Mouse (Mus musculus) left cerebral cortex, adult 18-20 months (tissue): ENCODE measurements around the gene Cdc34. TPM values are rescaled to one million over a fixed set of nuclear protein-coding genes. Genes with fewer than 3 reads are reported as not detected.

ENCODE experiments used
- total RNA-seq, 2 experiments: library from RNA; stranded (reverse); gene quantifications; 2 replicates each; pipeline ENCODE4 v1.2.3; 2021

The Cdc34 gene
- total RNA-seq, 2 experiments from 2014 or later: 75.4 to 77.5 TPM

Other genes starting within 250 kb of the Cdc34 start
- not detected for gene Vmn2r83, start 213.5 kb upstream of the Cdc34 start, total RNA-seq
- 1 to 10 TPM; 3.5 to 4.3 TPM for gene Plpp2, start 148.4 kb upstream of the Cdc34 start, total RNA-seq
- gene Mier2, start 127.0 kb upstream of the Cdc34 start, total RNA-seq: 10 to 100 TPM; 51.4 to 51.9 TPM
- 1 to 10 TPM in 1 of 2 experiments, under 1 TPM in 1; 0.37 to 1.7 TPM for gene Theg, start 94.9 kb upstream of the Cdc34 start, total RNA-seq
- 10 to 100 TPM; 16.7 to 18.6 TPM for gene C2cd4c, start 68.2 kb upstream of the Cdc34 start, total RNA-seq
- gene Shc2, start 44.3 kb upstream of the Cdc34 start, total RNA-seq: 10 to 100 TPM; 44.3 to 50.1 TPM
- gene Odf3l2, start 36.5 kb upstream of the Cdc34 start, total RNA-seq: under 1 TPM in 1 of 2 experiments, not detected in 1; 0.82 TPM
- gene Madcam1, start 17.6 kb upstream of the Cdc34 start, total RNA-seq: not detected
- gene Tpgs1, start 12.8 kb upstream of the Cdc34 start, total RNA-seq: 10 to 100 TPM; 69.8 to 77.1 TPM
- gene Gzmm, start 6.8 kb downstream of the Cdc34 start, total RNA-seq: 1 to 10 TPM; 2.7 to 3.2 TPM
- gene Bsg, start 22.3 kb downstream of the Cdc34 start, total RNA-seq: 100 to 1,000 TPM; 566 to 614 TPM
- gene Hcn2, start 34.4 kb downstream of the Cdc34 start, total RNA-seq: 100 to 1,000 TPM; 142 to 157 TPM
- gene Polrmt, start 64.4 kb downstream of the Cdc34 start, total RNA-seq: 10 to 100 TPM; 50.6 to 55.3 TPM
- 1 to 10 TPM; 4.3 to 5.6 TPM for gene Fgf22, start 72.9 kb downstream of the Cdc34 start, total RNA-seq
- 10 to 100 TPM; 86.7 to 98.4 TPM for gene Rnf126, start 84.8 kb downstream of the Cdc34 start, total RNA-seq
- gene Fstl3, start 95.1 kb downstream of the Cdc34 start, total RNA-seq: 1 to 10 TPM; 2.7 to 3.2 TPM
- gene Prss57, start 108.8 kb downstream of the Cdc34 start, total RNA-seq: under 1 TPM; 0.63 to 0.72 TPM
- gene Palm, start 111.4 kb downstream of the Cdc34 start, total RNA-seq: 100 to 1,000 TPM; 290 to 308 TPM
- under 1 TPM; 0.61 to 0.86 TPM for gene Misp, start 138.8 kb downstream of the Cdc34 start, total RNA-seq
- gene Ptbp1, start 172.2 kb downstream of the Cdc34 start, total RNA-seq: 10 to 100 TPM; 54.3 to 62.5 TPM
- 1 to 10 TPM; 2.2 to 2.3 TPM for gene Prtn3, start 192.3 kb downstream of the Cdc34 start, total RNA-seq
- gene Plppr3, start 192.4 kb downstream of the Cdc34 start, total RNA-seq: 10 to 100 TPM; 55.6 to 58.0 TPM
- gene Elane, start 204.1 kb downstream of the Cdc34 start, total RNA-seq: not detected
- gene Cfd, start 208.7 kb downstream of the Cdc34 start, total RNA-seq: not detected
- gene Med16, start 226.7 kb downstream of the Cdc34 start, total RNA-seq: 10 to 100 TPM; 48.6 to 63.7 TPM
- gene Gm26602, start 228.7 kb downstream of the Cdc34 start, total RNA-seq: not detected
- gene Kiss1r, start 234.8 kb downstream of the Cdc34 start, total RNA-seq: 10 to 100 TPM in 1 of 2 experiments, 1 to 10 TPM in 1; 5.3 to 10.3 TPM
- 100 to 1,000 TPM; 307 to 318 TPM for gene R3hdm4, start 239.0 kb downstream of the Cdc34 start, total RNA-seq
- gene Arid3a, start 244.8 kb downstream of the Cdc34 start, total RNA-seq: 1 to 10 TPM; 5.6 to 7.2 TPM